Mouse (Mus musculus) ES-E14 (cell line): ENCODE data around the gene Myrfl. TPM values are rescaled to one million over a fixed set of nuclear protein-coding genes. Genes with fewer than 3 reads are reported as not detected.

Experiments
- DNase-seq: peaks from one replicate; pipeline ENCODE4 v3.0.0-alpha.2; 2013; ENCODE audit warnings: low read depth, low spot score
- H3K27ac ChIP-seq: 2 replicates; pipeline ENCODE4 v1.5.1; 2012; ENCODE audit warnings: low read depth, mild to moderate bottlenecking, low read length, moderate library complexity, mixed read lengths; ENCODE audit not compliant: poor library complexity, insufficient read depth, severe bottlenecking
- H3K36me3 ChIP-seq: 2 replicates; pipeline ENCODE4 v1.6.1; 2012; ENCODE audit warnings: mild to moderate bottlenecking, low read length, moderate library complexity, mixed read lengths; ENCODE audit not compliant: control insufficient read depth, poor library complexity, insufficient read depth, severe bottlenecking
- H3K4me1 ChIP-seq, 2 experiments: fragments of 150-350 bp in 1 of 2; sonication (generic) in 1 of 2; 2 replicates each; pipeline ENCODE4 v1.6.1; 2012; ENCODE audit warnings: low read length in 2 of 2, mild to moderate bottlenecking in 1 of 2, mixed read lengths in 1 of 2; ENCODE audit not compliant: control insufficient read depth in 2 of 2, insufficient read depth in 2 of 2, poor library complexity in 1 of 2
- H3K4me3 ChIP-seq, 2 experiments: fragments of 150-350 bp in 1 of 2; sonication (generic) in 1 of 2; 2 replicates each; pipeline ENCODE4 v1.5.1; 2012; ENCODE audit warnings: low read length in 2 of 2, low read depth in 1 of 2, mild to moderate bottlenecking in 1 of 2, mixed read lengths in 1 of 2; ENCODE audit not compliant: insufficient read depth in 1 of 2, poor library complexity in 1 of 2, severe bottlenecking in 1 of 2
- H3K9ac ChIP-seq: 2 replicates; pipeline ENCODE4 v1.6.1; 2012; ENCODE audit warnings: low read depth, mild to moderate bottlenecking, low read length, mixed read lengths; ENCODE audit not compliant: poor library complexity, insufficient read depth, severe bottlenecking
- H3K9me3 ChIP-seq: fragments of 150-350 bp; sonication (generic); 2 replicates; pipeline ENCODE4 v1.6.1; 2012; ENCODE audit warnings: low read depth, mild to moderate bottlenecking, low read length; ENCODE audit not compliant: control insufficient read depth, insufficient read depth
- CHD2 ChIP-seq: IDR thresholded peaks from 2 replicates; pipeline ENCODE4 v1.6.1; 2014; ENCODE audit warnings: mild to moderate bottlenecking, low read depth, low read length, inconsistent platforms
- HCFC1 ChIP-seq: IDR thresholded peaks from 2 replicates; pipeline ENCODE4 v1.6.1; 2012; ENCODE audit warnings: low read length, inconsistent platforms, borderline replicate concordance; ENCODE audit not compliant: insufficient read depth
- MAFK ChIP-seq: IDR thresholded peaks from 2 replicates; pipeline ENCODE4 v1.6.1; 2014; ENCODE audit warnings: mild to moderate bottlenecking, low read depth, low read length, inconsistent platforms; ENCODE audit not compliant: insufficient read depth
- ZC3H11A ChIP-seq: IDR thresholded peaks from 2 replicates; pipeline ENCODE4 v1.6.1; 2012; ENCODE audit warnings: low read depth, mild to moderate bottlenecking, inconsistent platforms, low read length, borderline replicate concordance
- ZNF384 ChIP-seq: IDR thresholded peaks from 2 replicates; pipeline ENCODE4 v1.6.1; 2012; ENCODE audit warnings: low read depth, low read length, inconsistent platforms
- in situ Hi-C, 2 experiments: fragments of 600-800 bp; cut with MboI; formaldehyde crosslinking; loops; one replicate each; pipeline ENCODE4 v1.15.1; 2025; ENCODE audit warnings: low sequenced_read_pairs in 2 of 2, inconsistent platforms in 1 of 2; ENCODE audit not compliant: unreplicated experiment in 2 of 2
- total RNA-seq: library from RNA; depleted of rRNA; stranded (reverse); fragments of 300-350 nt; gene quantifications from 2 replicates; pipeline ENCODE4 v1.2.3, GENCODE M21; 2012

Gene Myrfl
- total RNA-seq, 1 experiment: 0.13 TPM

- TF ChIP-seq CHD2 (no peak), ZC3H11A (no peak), ZNF384 (no peak), HCFC1 (no peak), MAFK (no peak)
- no peak for DNase-seq
- in situ Hi-C loops: no loop called here
- H3K4me3 ChIP-seq: no peak overlapping the region
- H3K27ac ChIP-seq: no peak overlapping the region
- H3K9ac ChIP-seq: no peak overlapping the region
- no peaks in the 10 kb centered on the region for H3K9me3 ChIP-seq
- H3K4me1 ChIP-seq: no peaks in the 10 kb centered on the region; a peak in 1 of 4 replicates
- H3K36me3 ChIP-seq: no peaks in the 10 kb centered on the region
Observed at GRCm38 (mm10) chr10:116883531-116883930, 13.2 kb downstream of the Myrfl start.

- in situ Hi-C loops: no loop called here
- peaks cover 0 to under 1% of the 10 kb centered on the region in 2 experiments; a peak in 3 of 4 replicates for H3K4me1 ChIP-seq
- TF ChIP-seq HCFC1: no peak
- no peak overlapping the region for H3K9ac ChIP-seq
- no peaks in the 10 kb centered on the region for H3K9me3 ChIP-seq
- H3K4me3 ChIP-seq: no peak overlapping the region
- no peaks in the 10 kb centered on the region for H3K36me3 ChIP-seq
- H3K27ac ChIP-seq: no peak overlapping the region
- DNase-seq: no peak
Observed at GRCm38 (mm10) chr10:116877436-116877835, 19.3 kb downstream of the Myrfl start.

GRCm38 (mm10) chr10:116874490-116874889 is 22.2 kb downstream of the Myrfl start:
- Histone ChIP-seq H3K27ac (no peak overlapping the region), H3K9me3 (no peaks in the 10 kb centered on the region), H3K9ac (no peak overlapping the region), H3K4me3 (no peak overlapping the region), H3K4me1 (peaks cover 8 to 12% of the 10 kb centered on the region in 2 experiments; a peak in 3 of 4 replicates), H3K36me3 (no peaks in the 10 kb centered on the region)
- DNase-seq: no peak
- in situ Hi-C loops: no loop called here
- no peak for TF ChIP-seq HCFC1

- H3K27ac ChIP-seq: no peak overlapping the region
- H3K36me3 ChIP-seq: no peaks in the 10 kb centered on the region
- TF ChIP-seq CHD2 (no peak), HCFC1 (no peak), MAFK (no peak), ZNF384 (no peak), ZC3H11A (no peak)
- no peak overlapping the region for H3K4me3 ChIP-seq
- no peak for DNase-seq
- H3K9me3 ChIP-seq: no peaks in the 10 kb centered on the region
- H3K4me1 ChIP-seq: peaks cover 8 to 12% of the 10 kb centered on the region in 2 experiments; a peak in 3 of 4 replicates
- in situ Hi-C loops: no loop called here
- no peak overlapping the region for H3K9ac ChIP-seq
Observed at GRCm38 (mm10) chr10:116872016-116872410, 24.7 kb downstream of the Myrfl start.

- H3K36me3 ChIP-seq: no peaks in the 10 kb centered on the region
- DNase-seq: no peak
- H3K27ac ChIP-seq: no peak overlapping the region
- TF ChIP-seq ZNF384: no peak
- TF ChIP-seq CHD2: no peak
- no peak for TF ChIP-seq ZC3H11A
- TF ChIP-seq HCFC1: no peak
- TF ChIP-seq MAFK: no peak
- H3K4me1 ChIP-seq: peaks cover 8 to 12% of the 10 kb centered on the region in 2 experiments; a peak in 3 of 4 replicates
- H3K9ac ChIP-seq: no peak overlapping the region
- no peak overlapping the region for H3K4me3 ChIP-seq
- in situ Hi-C loops: no loop called here
- H3K9me3 ChIP-seq: no peaks in the 10 kb centered on the region
Observed at GRCm38 (mm10) chr10:116871329-116872015, 25.2 kb downstream of the Myrfl start.
